Mouse (Mus musculus): ENCODE measurements around the gene Sult2a2. TPM values are rescaled to one million over a fixed set of nuclear protein-coding genes. Genes with fewer than 3 reads are reported as not detected.
"Not testable (repeated sequence)": the region's sequence is repeated elsewhere in the genome, so short reads cannot be mapped to it uniquely, and the experiment has no call there.

Sult2a2 gene
- polyA plus RNA-seq (2012; rRNA removed) = not detected in 2 replicates

DNA sequence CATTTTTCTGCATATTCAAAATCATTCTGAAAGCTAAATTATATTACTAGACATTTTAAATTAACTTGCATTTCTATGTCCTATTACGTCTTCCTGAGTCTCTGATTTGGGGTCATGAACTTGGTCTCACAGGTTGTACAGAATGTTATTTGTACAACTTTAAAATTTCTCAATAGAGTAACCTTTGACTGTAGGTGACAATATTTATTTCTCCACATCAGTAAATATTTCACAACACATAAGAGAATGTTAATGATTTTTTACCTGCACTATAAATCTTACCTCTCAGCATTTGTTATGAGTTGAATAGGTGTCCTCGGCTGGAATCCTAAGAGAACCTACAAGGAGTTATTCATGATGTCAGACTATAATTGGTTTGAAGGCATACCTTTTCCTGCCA lies at the start of gene Sult2a2:
Gene Sult2a2, plus strand, starts transcription at position 301 of the 400 bp plus-strand sequence.
- DNase-seq (ENCODE audit: extremely low spot score in 1 of 2, low spot score in 1 of 2) = not testable (repeated sequence)

DNA sequence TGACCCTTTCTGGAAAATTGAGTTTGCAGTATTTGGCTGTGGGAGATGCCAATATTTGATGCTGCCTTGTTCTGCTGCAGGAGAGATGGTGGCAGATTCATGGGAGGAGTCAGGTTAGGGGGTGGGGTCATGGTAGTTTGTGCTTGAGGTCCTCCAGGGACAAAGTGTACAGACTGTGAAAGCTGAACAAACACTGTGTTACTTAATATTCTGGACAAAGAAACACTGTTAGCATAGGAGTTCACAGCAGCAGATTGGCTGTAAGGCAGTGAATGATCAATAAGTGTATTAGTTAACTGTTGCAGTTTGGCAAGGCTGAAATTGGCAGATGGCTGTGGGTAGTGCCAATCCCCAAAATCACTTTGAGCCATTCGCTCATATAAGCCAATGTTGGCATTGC lies 80.6 kb downstream of the Sult2a2 start:
- DNase-seq (ENCODE audit: extremely low spot score in 1 of 2, low spot score in 1 of 2) = no peak

Other genes with a start within 250 kb of the Sult2a2 start
- not detected in 2 replicates for gene Bsph2, start 162.4 kb upstream of the Sult2a2 start, polyA plus RNA-seq (2012; rRNA removed)
- gene Sult2a5, start 109.5 kb upstream of the Sult2a2 start, polyA plus RNA-seq (2012; rRNA removed) = not detected in 2 replicates
- gene Sult2a1, start 103.9 kb downstream of the Sult2a2 start, polyA plus RNA-seq (2012; rRNA removed) = not detected in 2 replicates

Measured in frontal cortex, adult 2 months (tissue).